Mouse (Mus musculus) stomach, postnatal 0 days (tissue): ENCODE results near the gene Exosc6. TPM values are rescaled to one million over a fixed set of nuclear protein-coding genes. Genes with fewer than 3 reads are reported as not detected.
A peak's percentile ranks its signal among the peaks of the same experiment; 100 is the strongest.

Source experiments
- ATAC-seq: fragments of 200-750 bp; cut with Nextera tagmentation; 2 replicates; pipeline ENCODE4 v1.8.0; 2017; ENCODE audit not compliant: low FRiP score, low TSS enrichment
- DNase-seq: peaks from one replicate; pipeline ENCODE4 v3.0.0-alpha.2; 2016; ENCODE audit warnings: low spot score
- H3K27ac ChIP-seq: fragments of 300-500 bp; sonication (generic); replicated peaks from 2 replicates; pipeline ENCODE4 v1.5.1; 2014; ENCODE audit warnings: mild to moderate bottlenecking, control low read depth
- H3K27me3 ChIP-seq: fragments of 300-500 bp; sonication (generic); 2 replicates; pipeline ENCODE4 v1.6.1; 2014; ENCODE audit warnings: low read length; ENCODE audit not compliant: control insufficient read depth, insufficient read depth
- H3K36me3 ChIP-seq: fragments of 300-500 bp; sonication (generic); 2 replicates; pipeline ENCODE4 v1.6.1; 2014; ENCODE audit warnings: low read length, mixed read lengths; ENCODE audit not compliant: control insufficient read depth, insufficient read depth
- H3K4me1 ChIP-seq: fragments of 300-500 bp; sonication (generic); replicated peaks from 2 replicates; pipeline ENCODE4 v1.6.1; 2014; ENCODE audit warnings: antibody characterized with exemption; ENCODE audit not compliant: control insufficient read depth, insufficient read depth
- H3K4me2 ChIP-seq: fragments of 300-500 bp; sonication (generic); replicated peaks from 2 replicates; pipeline ENCODE4 v1.6.1; 2014; ENCODE audit warnings: low read depth, mild to moderate bottlenecking, control low read depth, moderate library complexity
- H3K4me3 ChIP-seq: fragments of 300-500 bp; sonication (generic); 2 replicates; pipeline ENCODE4 v1.5.1; 2014; ENCODE audit warnings: low read depth, low read length, control low read depth
- H3K9ac ChIP-seq: fragments of 300-500 bp; sonication (generic); 2 replicates; pipeline ENCODE4 v1.6.1; 2014; ENCODE audit warnings: mild to moderate bottlenecking, low read length, control low read depth, mixed read lengths
- H3K9me3 ChIP-seq: fragments of 300-500 bp; sonication (generic); 2 replicates; pipeline ENCODE4 v1.6.1; 2016; ENCODE audit warnings: low read length; ENCODE audit not compliant: control insufficient read depth
- CTCF ChIP-seq: IDR thresholded peaks from 2 replicates; pipeline ENCODE4 v1.5.1; 2016; ENCODE audit warnings: antibody characterized with exemption, low read depth, mild to moderate bottlenecking, moderate library complexity
- EP300 ChIP-seq: optimal IDR thresholded peaks from 2 replicates; pipeline ENCODE3; 2016; ENCODE audit warnings: antibody characterized with exemption
- WGBS: fragments of 180-500 bp; shearing (Covaris S2); extraction: QIAGEN DNeasy Blood & Tissue Kit; methylation state at CpG from one replicate; pipeline ENCODE4 v1.1.7; 2014; 5-methylcytosine and 5-hydroxymethylcytosine counted together
- polyA plus RNA-seq: library from polyadenylated mRNA; unstranded; fragments of >200 nt; fragmentation: Nextera tagmentation; extraction: Ambion mirVana; gene quantifications from 2 replicates; pipeline ENCODE4 v1.2.1, GENCODE M21; 2015

The Exosc6 gene
- polyA plus RNA-seq, 1 experiment from 2014 or later, result 8.6 TPM

DNA sequence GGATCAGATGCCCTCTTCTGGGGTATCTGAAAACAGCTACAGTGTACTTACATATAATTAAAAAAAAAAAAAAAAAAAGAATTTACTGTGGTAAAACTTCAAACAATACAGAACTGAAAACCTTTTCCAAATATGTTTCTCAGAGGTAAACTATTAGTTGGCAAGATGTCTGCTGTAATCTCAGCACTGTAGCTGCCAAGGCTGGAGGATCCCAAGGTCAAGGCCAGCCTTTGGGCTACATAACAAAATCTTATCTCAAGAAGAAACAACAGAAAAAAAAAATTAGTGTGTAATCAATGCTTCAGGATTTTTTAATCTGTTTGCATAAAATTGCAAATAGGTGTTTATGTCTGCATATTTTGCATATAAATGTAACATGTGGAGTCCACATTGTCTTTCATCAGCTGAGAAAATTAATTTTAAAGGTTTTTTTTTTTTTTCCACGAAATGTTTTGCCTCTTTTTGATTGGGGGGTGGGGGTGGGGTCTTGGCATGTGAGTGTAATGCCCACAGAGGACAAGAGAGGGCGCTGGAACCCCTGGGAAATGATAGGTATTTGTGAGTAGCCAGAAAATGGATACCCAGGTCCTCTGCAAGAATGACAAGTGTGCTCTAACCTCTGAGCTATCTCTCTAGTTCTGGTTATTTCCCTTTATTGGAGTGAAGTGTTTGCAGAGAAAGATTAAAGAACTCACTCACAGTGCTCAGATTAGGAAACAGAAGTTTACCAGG, 12.0 kb upstream of the Exosc6 start:
- Histone ChIP-seq H3K4me3 (no peak overlapping the region), H3K4me2 (no peak overlapping the region), H3K9me3 (no peaks in the 10 kb centered on the region), H3K27ac (no peak overlapping the region), H3K36me3 (peaks cover 49% of the 10 kb centered on the region), H3K27me3 (no peaks in the 10 kb centered on the region), H3K9ac (no peak overlapping the region), H3K4me1 (no peaks in the 10 kb centered on the region)
- WGBS, result 50% methylated on average over 2 of the region's 2 CpGs
- no peak for DNase-seq
- TF ChIP-seq EP300 (no peak), CTCF (peak; percentile 47)
- ATAC-seq, result no peak

DNA sequence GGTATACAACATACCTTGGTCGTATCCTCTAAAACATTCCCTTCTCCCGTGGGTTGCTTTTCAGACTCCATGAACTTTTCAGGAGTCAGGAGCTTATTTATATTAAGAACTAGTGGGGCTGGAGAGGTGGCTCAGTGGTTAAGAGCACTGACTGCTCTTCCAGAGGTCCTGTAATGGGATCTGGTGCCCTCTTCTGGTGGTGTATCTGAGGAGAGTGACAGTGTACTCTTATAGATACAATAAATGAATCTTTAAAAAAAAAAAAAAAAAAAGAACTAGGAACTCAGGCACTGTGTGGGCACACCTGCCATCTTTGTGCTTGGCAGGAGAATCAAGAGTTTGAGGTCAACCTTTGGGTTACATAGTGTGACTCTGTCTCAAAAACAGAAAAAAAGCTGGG, 7.4 kb upstream of the Exosc6 start:
- no peak for TF ChIP-seq EP300
- no peak for TF ChIP-seq CTCF
- H3K27ac ChIP-seq, result no peak overlapping the region
- H3K36me3 ChIP-seq, result peaks cover 53% of the 10 kb centered on the region
- H3K4me2 ChIP-seq, result no peak overlapping the region
- WGBS, result 87% methylated on average over 2 of the region's 2 CpGs
- no peak overlapping the region for H3K4me3 ChIP-seq
- no peak for ATAC-seq
- no peak for DNase-seq
- no peaks in the 10 kb centered on the region for H3K27me3 ChIP-seq
- H3K4me1 ChIP-seq, result no peaks in the 10 kb centered on the region
- H3K9me3 ChIP-seq, result no peaks in the 10 kb centered on the region
- no peak overlapping the region for H3K9ac ChIP-seq

GRCm38 (mm10) chr8:111049106-111049505, 7.0 kb upstream of the Exosc6 start:
- no peak for TF ChIP-seq EP300
- TF ChIP-seq CTCF, result no peak
- H3K27me3 ChIP-seq, result no peaks in the 10 kb centered on the region
- H3K4me1 ChIP-seq, result no peaks in the 10 kb centered on the region
- H3K36me3 ChIP-seq, result peaks cover 56% of the 10 kb centered on the region
- no peak overlapping the region for H3K4me3 ChIP-seq
- 92% methylated on average over 7 of the region's 7 CpGs for WGBS
- DNase-seq, result no peak
- H3K27ac ChIP-seq, result no peak overlapping the region
- no peak overlapping the region for H3K9ac ChIP-seq
- H3K9me3 ChIP-seq, result no peaks in the 10 kb centered on the region
- no peak for ATAC-seq
- H3K4me2 ChIP-seq, result no peak overlapping the region

GRCm38 (mm10) chr8:111053827-111054518, 2.2 kb upstream of the Exosc6 start:
- TF ChIP-seq CTCF (no peak), EP300 (no peak)
- peaks cover 44% of the 10 kb centered on the region for H3K36me3 ChIP-seq
- no peaks in the 10 kb centered on the region for H3K9me3 ChIP-seq
- 91% methylated on average over 12 of the region's 12 CpGs for WGBS
- no peak overlapping the region for H3K4me2 ChIP-seq
- no peaks in the 10 kb centered on the region for H3K27me3 ChIP-seq
- H3K27ac ChIP-seq, result no peak overlapping the region
- ATAC-seq (no peak), DNase-seq (no peak)
- H3K4me3 ChIP-seq, result no peak overlapping the region
- H3K9ac ChIP-seq, result no peak overlapping the region
- H3K4me1 ChIP-seq, result peaks cover 4% of the 10 kb centered on the region; the same call in 1 of the 2 replicates

- no peak overlapping the region for H3K27ac ChIP-seq
- no peak overlapping the region for H3K4me3 ChIP-seq
- 84% methylated on average over 17 of the region's 17 CpGs for WGBS
- TF ChIP-seq CTCF (no peak), EP300 (no peak)
- no peaks in the 10 kb centered on the region for H3K27me3 ChIP-seq
- peaks cover 4% of the 10 kb centered on the region; the same call in 1 of the 2 replicates for H3K4me1 ChIP-seq
- no peak overlapping the region for H3K9ac ChIP-seq
- ATAC-seq, result no peak
- no peak for DNase-seq
- H3K4me2 ChIP-seq, result no peak overlapping the region
- H3K36me3 ChIP-seq, result peaks cover 35% of the 10 kb centered on the region
- no peaks in the 10 kb centered on the region for H3K9me3 ChIP-seq
Measured at GRCm38 (mm10) chr8:111055031-111055634, 1.0 kb upstream of the Exosc6 start.
